Comparison of ENCODE assay signal across 43 mouse cellular contexts in the genomic region with DNA sequence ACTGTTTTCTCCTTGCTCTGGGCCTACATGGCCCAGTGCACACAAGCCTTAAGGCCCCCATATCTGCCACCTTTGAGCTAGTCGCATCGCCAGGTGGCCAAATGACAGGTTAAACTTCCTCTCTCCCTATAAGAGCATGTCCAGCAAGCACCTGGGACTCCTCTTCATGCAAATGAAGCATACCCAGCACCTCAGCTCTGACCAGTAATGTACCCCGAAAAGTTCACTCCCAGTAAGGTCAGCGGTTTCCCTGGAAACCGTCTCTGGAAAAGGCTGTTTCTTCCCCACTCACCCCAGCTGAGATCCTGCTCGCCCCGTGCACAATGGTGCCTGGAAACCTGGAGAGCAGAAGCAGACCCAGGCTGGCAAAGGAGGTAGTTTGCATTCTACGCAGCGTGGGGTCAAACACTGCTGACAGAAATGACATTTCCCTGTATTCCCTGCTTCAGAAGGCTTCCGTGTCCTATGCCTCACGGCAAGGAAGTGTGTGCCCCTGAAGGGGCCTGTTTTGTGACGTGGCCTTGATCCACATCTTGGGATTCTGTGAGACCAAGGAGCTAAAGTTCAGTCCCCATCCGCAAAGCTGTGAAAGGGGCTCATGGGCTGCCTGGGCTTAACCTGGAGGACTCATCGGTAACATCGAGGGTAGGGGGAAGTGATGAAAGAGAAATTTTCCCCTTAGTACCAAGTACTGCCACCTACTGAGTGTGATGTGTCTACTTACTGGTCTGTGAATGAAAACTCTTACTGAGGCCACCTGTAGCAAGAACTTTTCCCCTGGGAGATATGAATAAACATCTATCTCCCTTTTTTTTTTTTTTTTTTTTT. TPM values are rescaled to one million over a fixed set of nuclear protein-coding genes. Genes with fewer than 3 reads are reported as not detected.
"Had no signal": no experiment of that assay in that cellular context is flagged by ENCODE, and none has a peak within 500 bp of the region (broad histone marks: within the 10 kb centered on the region; RNA-seq: fewer than 3 reads in every experiment).

No protein-coding gene starts in this region.

- DNase-seq: gastrocnemius, postnatal 14 days; gastrocnemius, postnatal 36 days; heart, adult 11 months; heart, adult 2 months; heart, postnatal 4 days; kidney, adult 18-20 months; kidney, adult 8-10 months; kidney, postnatal 14 days; kidney, postnatal 36 days; layer of hippocampus, adult 9-11 months; layer of hippocampus, postnatal 36 days; left cerebral cortex, postnatal 4 days; liver, embryonic 13.5 days had no signal

- H3K9me3 ChIP-seq: heart, embryonic 13.5 days; heart, embryonic 15.5 days; hindbrain, embryonic 10.5 days; hindbrain, embryonic 12.5 days; intestine, embryonic 15.5 days; limb, embryonic 13.5 days; limb, embryonic 15.5 days; liver, embryonic 13.5 days; liver, embryonic 15.5 days had no signal

- ATAC-seq: hindbrain, embryonic 16.5 days; inflammation-experienced regulatory T-cells, adult 6 months; intestine, embryonic 15.5 days; intestine, postnatal 0 days had no signal

- H3K36me3 ChIP-seq: heart, embryonic 13.5 days; heart, embryonic 15.5 days; hindbrain, embryonic 10.5 days; hindbrain, embryonic 12.5 days; intestine, embryonic 15.5 days; limb, embryonic 13.5 days; limb, embryonic 15.5 days; liver, embryonic 13.5 days; liver, embryonic 15.5 days had no signal

- H3K9ac ChIP-seq: heart, embryonic 13.5 days; heart, embryonic 15.5 days; hindbrain, embryonic 12.5 days; hindbrain, embryonic 14.5 days; intestine, embryonic 15.5 days; limb, embryonic 13.5 days; limb, embryonic 15.5 days; liver, embryonic 13.5 days; liver, embryonic 15.5 days had no signal

- H3K4me2 ChIP-seq: heart, embryonic 11.5 days; heart, embryonic 13.5 days; heart, embryonic 15.5 days; hindbrain, embryonic 12.5 days; hindbrain, embryonic 14.5 days; intestine, embryonic 15.5 days; limb, embryonic 13.5 days; limb, embryonic 15.5 days; liver, embryonic 13.5 days; liver, embryonic 15.5 days had no signal

- H3K4me3 ChIP-seq: heart, adult 2 months; heart, embryonic 13.5 days; heart, embryonic 15.5 days; hindbrain, embryonic 10.5 days; hindbrain, embryonic 12.5 days; intestine, embryonic 15.5 days; limb, embryonic 13.5 days; limb, embryonic 15.5 days; liver, embryonic 13.5 days; liver, embryonic 15.5 days had no signal

- H3K27ac ChIP-seq: heart, adult 2 months; heart, embryonic 13.5 days; heart, embryonic 15.5 days; hindbrain, embryonic 10.5 days; hindbrain, embryonic 12.5 days; hindbrain, embryonic 14.5 days; intestine, embryonic 15.5 days; kidney, postnatal 0 days; limb, embryonic 13.5 days; limb, embryonic 15.5 days; liver, embryonic 13.5 days; liver, embryonic 15.5 days had no signal

- H3K27me3 ChIP-seq: heart, embryonic 13.5 days; heart, embryonic 15.5 days; hindbrain, embryonic 12.5 days; intestine, embryonic 15.5 days; limb, embryonic 13.5 days; limb, embryonic 15.5 days; liver, embryonic 13.5 days; liver, embryonic 15.5 days had no signal

- H3K4me1 ChIP-seq: heart, embryonic 13.5 days; heart, embryonic 15.5 days; hindbrain, embryonic 10.5 days; hindbrain, embryonic 12.5 days; intestine, embryonic 15.5 days; limb, embryonic 13.5 days; limb, embryonic 15.5 days had no signal

RNA-seq across cellular contexts. Expression of a gene that starts 16.6 kb away (rescaled TPM):
- total RNA-seq: gastrocnemius, adult 18-20 months; gastrocnemius, adult 8-10 months; gastrocnemius, postnatal 14 days; gastrocnemius, postnatal 36 days; layer of hippocampus, adult 18-20 months; layer of hippocampus, postnatal 14 days; left cerebral cortex, postnatal 10 days; left cerebral cortex, postnatal 25 days; left cerebral cortex, postnatal 4 days had no signal
- polyA plus RNA-seq: hindbrain, embryonic 10.5 days; hindbrain, embryonic 12.5 days; limb, embryonic 11.5 days; limb, embryonic 13.5 days had no signal

RNA-seq across cellular contexts. Expression of a gene that starts 27.8 kb away (rescaled TPM):
- total RNA-seq: gastrocnemius, adult 18-20 months; gastrocnemius, adult 8-10 months; gastrocnemius, postnatal 14 days; gastrocnemius, postnatal 36 days; heart, adult 2 months; heart, postnatal 25 days; heart, postnatal 4 days; layer of hippocampus, adult 18-20 months; layer of hippocampus, adult 8-10 months; layer of hippocampus, postnatal 14 days; layer of hippocampus, postnatal 36 days; left cerebral cortex, adult 18-20 months; left cerebral cortex, adult 8-10 months; left cerebral cortex, postnatal 10 days; left cerebral cortex, postnatal 25 days; left cerebral cortex, postnatal 4 days; liver, adult 2 months had no signal
- polyA plus RNA-seq: gonadal fat pad, adult 2 months; heart, adult 2 months; heart, embryonic 11.5 days; heart, embryonic 13.5 days; heart, embryonic 15.5 days; heart, postnatal 0 days; hindbrain, embryonic 10.5 days; hindbrain, embryonic 12.5 days; hindbrain, embryonic 14.5 days; hindbrain, embryonic 16.5 days; inflammation-experienced regulatory T-cells, adult 6 months; intestine, embryonic 15.5 days; intestine, postnatal 0 days; kidney, embryonic 14.5 days; kidney, postnatal 0 days; large intestine, adult 2 months; limb, embryonic 11.5 days; limb, embryonic 13.5 days; limb, embryonic 15.5 days; liver, adult 2 months; liver, embryonic 13.5 days; liver, embryonic 15.5 days had no signal
